Mouse (Mus musculus): ENCODE measurements around the gene Aig1.
A peak's percentile ranks its signal among the peaks of the same experiment; 100 is the strongest.

Aig1 gene

GRCm38 (mm10) chr10:13844864-13845263, 23.9 kb downstream of the Aig1 start:
- DNase-seq, result no peak

GRCm38 (mm10) chr10:13843746-13844145, 25.0 kb downstream of the Aig1 start:
- no peak for DNase-seq

- no peak for DNase-seq
Measured at GRCm38 (mm10) chr10:13842855-13843254, 25.9 kb downstream of the Aig1 start.

- DNase-seq, result no peak
Measured at GRCm38 (mm10) chr10:13838511-13839126, 30.2 kb downstream of the Aig1 start.

GRCm38 (mm10) chr10:13837709-13838456, 30.9 kb downstream of the Aig1 start:
- DNase-seq, result no peak

GRCm38 (mm10) chr10:13836956-13837355, 31.8 kb downstream of the Aig1 start:
- no peak for DNase-seq

GRCm38 (mm10) chr10:13835737-13836475, 32.9 kb downstream of the Aig1 start:
- DNase-seq, result no peak

GRCm38 (mm10) chr10:13834056-13834455, 34.7 kb downstream of the Aig1 start:
- peak; percentile 3 for DNase-seq

GRCm38 (mm10) chr10:13833066-13833566, 35.7 kb downstream of the Aig1 start:
- no peak for DNase-seq

GRCm38 (mm10) chr10:13832546-13833033, 36.2 kb downstream of the Aig1 start:
- DNase-seq, result no peak

GRCm38 (mm10) chr10:13827150-13827549, 41.6 kb downstream of the Aig1 start:
- DNase-seq, result no peak

- DNase-seq, result no peak
Measured at GRCm38 (mm10) chr10:13813591-13813990, 55.2 kb downstream of the Aig1 start.

GRCm38 (mm10) chr10:13808291-13808690, 60.5 kb downstream of the Aig1 start:
- no peak for DNase-seq

GRCm38 (mm10) chr10:13806806-13807205, 62.0 kb downstream of the Aig1 start:
- no peak for DNase-seq

- no peak for DNase-seq
Measured at GRCm38 (mm10) chr10:13801296-13801695, 67.5 kb downstream of the Aig1 start.

GRCm38 (mm10) chr10:13793458-13793857, 75.3 kb downstream of the Aig1 start:
- DNase-seq, result no peak

GRCm38 (mm10) chr10:13792788-13793187, 76.0 kb downstream of the Aig1 start:
- no peak for DNase-seq

- no peak for DNase-seq
Measured at GRCm38 (mm10) chr10:13789604-13790003, 79.2 kb downstream of the Aig1 start.

GRCm38 (mm10) chr10:13788057-13788456, 80.7 kb downstream of the Aig1 start:
- no peak for DNase-seq

- DNase-seq, result no peak
Measured at GRCm38 (mm10) chr10:13782774-13783173, 86.0 kb downstream of the Aig1 start.

GRCm38 (mm10) chr10:13782235-13782757, 86.5 kb downstream of the Aig1 start:
- DNase-seq, result no peak

- no peak for DNase-seq
Measured at GRCm38 (mm10) chr10:13776014-13776413, 92.8 kb downstream of the Aig1 start.

GRCm38 (mm10) chr10:13775411-13775810, 93.4 kb downstream of the Aig1 start:
- no peak for DNase-seq
